8 mouse cellular contexts compared by ENCODE assay signal in genomic region chr19:55537691-55538090, GRCm38 (mm10).
DNase-seq lines count a peak whose midpoint lies in the region; ATAC-seq lines count a peak whose summit lies in the region.

No protein-coding gene starts in this region.

- H3K36me3 ChIP-seq in heart, embryonic 14.5 days (ENCODE audit: control insufficient read depth, insufficient read depth, low read length), result no peaks in the 10 kb centered on the region

- H3K27ac ChIP-seq in heart, embryonic 14.5 days (replicated peaks in 1 of 2; ENCODE audit: control insufficient read depth in 1 of 2, insufficient read depth in 1 of 2, low read depth in 2 of 2, low read length in 2 of 2), result no peak overlapping the region

- 30% methylated on average over 6 of the region's 6 CpGs for WGBS in heart, embryonic 14.5 days

- no peaks in the 10 kb centered on the region for H3K9me3 ChIP-seq in heart, embryonic 14.5 days (ENCODE audit: control insufficient read depth, low read length)

- H3K4me1 ChIP-seq in heart, embryonic 14.5 days (ENCODE audit: control insufficient read depth in 2 of 2, insufficient read depth in 2 of 2, low read length in 2 of 2), result peaks cover 6 to 8% of the 10 kb centered on the region in 2 experiments; a peak in 3 of 4 replicates

- peak; percentile 58; the same call in 1 of the 2 replicates for ATAC-seq in heart, embryonic 14.5 days (ENCODE audit: insufficient number of reproducible peaks, insufficient read depth, low FRiP score, low read depth)
- ATAC-seq in inflammation-experienced regulatory T-cells, adult 6 months, result no peak

- H3K4me3 ChIP-seq in heart, embryonic 14.5 days (ENCODE audit: control insufficient read depth in 1 of 2, insufficient read depth in 1 of 2, low read depth in 1 of 2, low read length in 2 of 2), result no peak overlapping the region

- DNase-seq in heart, adult 8-10 months (ENCODE audit: low spot score), result no peak
- peak; percentile 61 for DNase-seq in ES-CJ7 (ENCODE audit: low read depth, low spot score)
- peak; percentile 72 for DNase-seq in embryo, embryonic 11 days
- peak; percentile 89 for DNase-seq in kidney, adult 11 months
- peak; percentile 39 for DNase-seq in lung, postnatal 36 days
- no peak for DNase-seq in right cerebral cortex, postnatal 10 days (ENCODE audit: low spot score in 2 of 2)

- H3K4me2 ChIP-seq in heart, embryonic 14.5 days (ENCODE audit: low read length), result no peak overlapping the region

- H3K9ac ChIP-seq in heart, embryonic 14.5 days (ENCODE audit: low read length), result no peak overlapping the region

- no peaks in the 10 kb centered on the region for H3K27me3 ChIP-seq in heart, embryonic 14.5 days (ENCODE audit: control insufficient read depth, insufficient read depth, low read length)

Comparison
In these comparisons a context has a peak if more than half of its experiments do, and no peak if none do; other contexts are left out.
1. DNase-seq: peak in ES-CJ7 (single experiment), embryo, embryonic 11 days (single experiment), kidney, adult 11 months (single experiment) and lung, postnatal 36 days (single experiment); none in heart, adult 8-10 months (single experiment) and right cerebral cortex, postnatal 10 days (0 of 2).